16 mouse cellular contexts compared by ENCODE assay signal in genomic region chr6:127948656-127949055, GRCm38 (mm10).
"Had no signal": no experiment of that assay in that cellular context is flagged by ENCODE, and none has a peak within 500 bp of the region (broad histone marks: within the 10 kb centered on the region; RNA-seq: fewer than 3 reads in every experiment).

No protein-coding gene starts in this region.

- H3K9me3 ChIP-seq: neural tube, embryonic 12.5 days; neural tube, embryonic 13.5 days; neural tube, embryonic 15.5 days; stomach, embryonic 15.5 days had no signal

- H3K9ac ChIP-seq: neural tube, embryonic 12.5 days; neural tube, embryonic 13.5 days; neural tube, embryonic 15.5 days; stomach, embryonic 15.5 days had no signal

- DNase-seq: right cerebral cortex, adult 18-20 months; right cerebral cortex, postnatal 14 days; right cerebral cortex, postnatal 25 days; right cerebral cortex, postnatal 4 days; spleen, adult 18-20 months; thymus, adult 18-20 months; thymus, adult 2 months; thymus, postnatal 14 days; thymus, postnatal 25 days; thymus, postnatal 36 days; thymus, postnatal 4 days had no signal

- H3K27me3 ChIP-seq: neural tube, embryonic 13.5 days; neural tube, embryonic 15.5 days; stomach, embryonic 15.5 days had no signal

- H3K36me3 ChIP-seq: neural tube, embryonic 12.5 days; neural tube, embryonic 15.5 days; stomach, embryonic 15.5 days had no signal

- H3K4me2 ChIP-seq: neural tube, embryonic 12.5 days; neural tube, embryonic 13.5 days; neural tube, embryonic 15.5 days; stomach, embryonic 15.5 days had no signal

- H3K27ac ChIP-seq: neural tube, embryonic 12.5 days; neural tube, embryonic 13.5 days; neural tube, embryonic 15.5 days; stomach, embryonic 15.5 days; stomach, postnatal 0 days had no signal

- H3K4me1 ChIP-seq: neural tube, embryonic 12.5 days; neural tube, embryonic 13.5 days; stomach, embryonic 15.5 days had no signal

- H3K4me3 ChIP-seq: neural tube, embryonic 12.5 days; neural tube, embryonic 13.5 days; neural tube, embryonic 15.5 days; stomach, embryonic 15.5 days had no signal
